Mouse (Mus musculus) lung, postnatal 0 days (tissue): ENCODE results near the gene Hs3st1.

Experiments used
- CTCF ChIP-seq: IDR thresholded peaks from 2 replicates; pipeline ENCODE4 v1.5.1; 2016; ENCODE audit warnings: antibody characterized with exemption, mild to moderate bottlenecking
- EP300 ChIP-seq: IDR thresholded peaks from 2 replicates; pipeline ENCODE4 v1.6.1; 2016; ENCODE audit warnings: antibody characterized with exemption, mild to moderate bottlenecking, control low read depth

GRCm38 (mm10) chr5:39642222-39642770 lies 113.0 kb downstream of the Hs3st1 start:
- TF ChIP-seq CTCF (no peak), EP300 (no peak)
